Mouse (Mus musculus): Measurements from ENCODE around the gene Slc22a23.

DNA sequence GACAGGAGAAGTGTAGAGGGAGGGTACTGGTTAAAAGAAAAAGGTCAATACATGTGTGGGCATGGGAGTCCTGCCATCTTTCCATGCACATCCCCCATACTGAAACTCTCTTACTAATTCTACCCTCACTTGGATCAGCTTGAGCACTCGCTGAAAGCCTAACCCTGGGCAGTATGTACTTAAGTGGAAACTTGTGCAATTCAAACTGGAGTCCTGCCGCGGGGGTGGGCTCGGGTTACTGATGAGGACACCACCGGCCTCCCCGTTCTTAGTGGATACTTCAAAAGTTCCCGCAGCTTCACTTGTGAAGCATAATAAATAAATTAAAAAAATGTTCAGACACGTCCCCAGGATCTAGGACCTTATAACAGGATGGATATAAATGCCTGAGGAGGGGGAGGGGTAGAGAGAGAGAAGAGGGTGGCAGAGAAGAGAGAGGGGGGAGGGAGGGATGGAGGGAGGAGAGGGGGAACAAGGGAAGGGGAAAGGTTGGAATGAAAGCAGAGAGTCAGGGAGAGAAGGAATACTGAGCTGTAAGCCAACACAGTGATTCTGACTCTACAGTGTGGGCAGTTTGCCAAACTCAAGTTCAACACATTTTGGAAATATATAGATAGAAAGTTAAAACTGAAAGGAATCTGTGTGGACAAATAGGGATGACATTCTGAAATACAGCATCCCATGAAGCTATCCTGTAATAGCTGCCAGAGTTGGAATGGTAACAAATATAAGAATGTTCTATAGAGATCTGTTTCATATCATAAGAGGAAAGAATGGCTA, 72.5 kb downstream of the Slc22a23 start:
- TF ChIP-seq CTCF (IDR thresholded peaks at IDR 0.05; ENCODE audit: low read depth), result no peak
- TF ChIP-seq EP300 (IDR thresholded peaks at IDR 0.05; ENCODE audit: low read depth), result no peak

Data from liver, embryonic 14.5 days (tissue).